Mouse (Mus musculus): Measurements from ENCODE around the gene Olfr149.

- TF ChIP-seq GATA1 (IDR thresholded peaks at IDR 0.05; ENCODE audit: borderline replicate concordance, low read length) (no peak), FLI1 (IDR thresholded peaks at IDR 0.05; ENCODE audit: low read length) (no peak)
These were observed 39.0 kb upstream of the Olfr149 start, which contains the start of gene Olfr967 for GRCm38 (mm10) chr9:39745949-39746348.

Data from megakaryocyte, embryonic 14.5 days (primary cell).